Mouse (Mus musculus) hindbrain, embryonic 15.5 days (tissue): ENCODE measurements around the gene Olfr1246. TPM values are rescaled to one million over a fixed set of nuclear protein-coding genes. Genes with fewer than 3 reads are reported as not detected.
"Not testable (repeated sequence)": the region's sequence is repeated elsewhere in the genome, so short reads cannot be mapped to it uniquely, and the experiment has no call there.

Experiments used
- ATAC-seq: fragments of 200-750 bp; cut with Nextera tagmentation; 2 replicates; pipeline ENCODE4 v1.8.0; 2017; ENCODE audit warnings: low read depth, moderate number of reproducible peaks, moderate TSS enrichment; ENCODE audit not compliant: low FRiP score
- H3K27ac ChIP-seq: fragments of 300-500 bp; sonication (generic); replicated peaks from 2 replicates; pipeline ENCODE4 v1.5.1; 2015; ENCODE audit warnings: mild to moderate bottlenecking, inconsistent platforms
- H3K27me3 ChIP-seq: fragments of 300-500 bp; sonication (generic); 2 replicates; pipeline ENCODE4 v1.6.1; 2015; ENCODE audit warnings: control low read depth, inconsistent platforms
- H3K36me3 ChIP-seq: fragments of 300-500 bp; sonication (generic); 2 replicates; pipeline ENCODE4 v1.6.1; 2015; ENCODE audit warnings: control low read depth, inconsistent platforms
- H3K4me1 ChIP-seq: fragments of 300-500 bp; sonication (generic); replicated peaks from 2 replicates; pipeline ENCODE4 v1.6.1; 2015; ENCODE audit warnings: control low read depth, inconsistent platforms
- H3K4me2 ChIP-seq: fragments of 300-500 bp; sonication (generic); 2 replicates; pipeline ENCODE4 v1.6.1; 2015; ENCODE audit warnings: moderate library complexity, mild to moderate bottlenecking, inconsistent platforms
- H3K4me3 ChIP-seq: fragments of 300-500 bp; sonication (generic); 2 replicates; pipeline ENCODE4 v1.5.1; 2015; ENCODE audit warnings: mild to moderate bottlenecking, inconsistent platforms
- H3K9ac ChIP-seq: fragments of 300-500 bp; sonication (generic); 2 replicates; pipeline ENCODE4 v1.6.1; 2015; ENCODE audit warnings: inconsistent platforms
- H3K9me3 ChIP-seq: fragments of 300-500 bp; sonication (generic); 2 replicates; pipeline ENCODE4 v1.6.1; 2016; ENCODE audit warnings: control low read depth, inconsistent platforms
- WGBS: fragments of 180-500 bp; shearing (Covaris S2); methylation state at CpG from one replicate; pipeline ENCODE4 v1.1.7; 2015; 5-methylcytosine and 5-hydroxymethylcytosine counted together
- polyA plus RNA-seq: library from polyadenylated mRNA; unstranded; fragments of >200 nt; fragmentation: Nextera tagmentation; extraction: Ambion mirVana; gene quantifications from 2 replicates; pipeline ENCODE4 v1.2.1, GENCODE M21; 2015

Olfr1246 gene
- not detected in 2 replicates for polyA plus RNA-seq

GRCm38 (mm10) chr2:89593057-89593456, at the start of gene Olfr1246:
Olfr1246 (minus strand) TSS chr2:89593157.
- no peak within 1 kb of the TSS for H3K27ac ChIP-seq
- no peaks in the 10 kb centered on the region for H3K36me3 ChIP-seq
- H3K4me2 ChIP-seq = no peak within 1 kb of the TSS
- no peak within 1 kb of the TSS for H3K9ac ChIP-seq
- H3K9me3 ChIP-seq = no peaks in the 10 kb centered on the region
- H3K4me3 ChIP-seq = no peak within 1 kb of the TSS
- no peaks in the 10 kb centered on the region for H3K27me3 ChIP-seq
- no peaks in the 10 kb centered on the region for H3K4me1 ChIP-seq
- ATAC-seq = no peak
- 88% methylated on average over 2 of the region's 2 CpGs for WGBS

- Histone ChIP-seq H3K27me3 (no peaks in the 10 kb centered on the region), H3K9me3 (no peaks in the 10 kb centered on the region), H3K36me3 (no peaks in the 10 kb centered on the region), H3K4me1 (no peaks in the 10 kb centered on the region), H3K4me2 (no peak within 1 kb of the TSS), H3K9ac (no peak within 1 kb of the TSS), H3K4me3 (no peak within 1 kb of the TSS), H3K27ac (no peak within 1 kb of the TSS)
- 92% methylated on average over 2 of the region's 2 CpGs for WGBS
- no peak for ATAC-seq
Measured at GRCm38 (mm10) chr2:89634883-89635282, 41.9 kb upstream of the Olfr1246 start, which contains the start of gene Olfr1249. Olfr1249 (minus strand) TSS chr2:89634983.

- H3K9ac ChIP-seq, ATAC-seq, H3K4me3 ChIP-seq, H3K4me2 ChIP-seq, H3K27ac ChIP-seq, H3K4me1 ChIP-seq, H3K36me3 ChIP-seq, H3K27me3 ChIP-seq, H3K9me3 ChIP-seq: not testable (repeated sequence)
- WGBS = 95% methylated on average over 1 of the region's 1 CpGs
Measured at GRCm38 (mm10) chr2:89618145-89618544, 25.2 kb upstream of the Olfr1246 start, which contains the start of gene Olfr1248. Olfr1248 (minus strand) TSS chr2:89618245.

GRCm38 (mm10) chr2:89614030-89614429, 21.1 kb upstream of the Olfr1246 start, which contains the start of gene Olfr1247:
Olfr1247 (minus strand) TSS chr2:89614130.
- Histone ChIP-seq H3K36me3 (no peaks in the 10 kb centered on the region), H3K4me1 (no peaks in the 10 kb centered on the region), H3K27ac (no peak within 1 kb of the TSS), H3K4me2 (no peak within 1 kb of the TSS), H3K4me3 (no peak within 1 kb of the TSS), H3K9me3 (no peaks in the 10 kb centered on the region), H3K27me3 (no peaks in the 10 kb centered on the region), H3K9ac (no peak within 1 kb of the TSS)
- WGBS = 92% methylated on average over 2 of the region's 2 CpGs
- no peak for ATAC-seq

GRCm38 (mm10) chr2:89578347-89578746, 14.6 kb downstream of the Olfr1246 start, which contains the start of gene Olfr1245:
Olfr1245 (minus strand) TSS chr2:89578447.
- no peaks in the 10 kb centered on the region for H3K9me3 ChIP-seq
- no peak within 1 kb of the TSS for H3K4me2 ChIP-seq
- H3K4me1 ChIP-seq = no peaks in the 10 kb centered on the region
- 93% methylated on average over 1 of the region's 1 CpGs for WGBS
- no peaks in the 10 kb centered on the region for H3K36me3 ChIP-seq
- no peak within 1 kb of the TSS for H3K4me3 ChIP-seq
- no peak within 1 kb of the TSS for H3K9ac ChIP-seq
- no peaks in the 10 kb centered on the region for H3K27me3 ChIP-seq
- no peak for ATAC-seq
- H3K27ac ChIP-seq = no peak within 1 kb of the TSS

GRCm38 (mm10) chr2:89562706-89563105, 30.3 kb downstream of the Olfr1246 start:
- not testable (repeated sequence) for H3K4me1 ChIP-seq, H3K9me3 ChIP-seq, H3K4me2 ChIP-seq, H3K9ac ChIP-seq, H3K36me3 ChIP-seq, H3K27me3 ChIP-seq, H3K4me3 ChIP-seq, H3K27ac ChIP-seq, ATAC-seq
- 67% methylated on average over 2 of the region's 2 CpGs for WGBS

- Histone ChIP-seq H3K4me3 (no peak overlapping the region), H3K9me3 (no peaks in the 10 kb centered on the region), H3K4me2 (no peak overlapping the region), H3K4me1 (no peaks in the 10 kb centered on the region), H3K27me3 (no peaks in the 10 kb centered on the region), H3K36me3 (no peaks in the 10 kb centered on the region), H3K9ac (no peak overlapping the region), H3K27ac (no peak overlapping the region)
- 53% methylated on average over 2 of the region's 2 CpGs for WGBS
- ATAC-seq = no peak
Measured at GRCm38 (mm10) chr2:89544516-89544915, 48.4 kb downstream of the Olfr1246 start.

GRCm38 (mm10) chr2:89539923-89540322, 53.0 kb downstream of the Olfr1246 start:
- Histone ChIP-seq H3K27me3 (no peaks in the 10 kb centered on the region), H3K9me3 (no peaks in the 10 kb centered on the region), H3K4me1 (no peaks in the 10 kb centered on the region), H3K4me2 (no peak overlapping the region), H3K9ac (no peak overlapping the region), H3K4me3 (no peak overlapping the region), H3K27ac (no peak overlapping the region), H3K36me3 (no peaks in the 10 kb centered on the region)
- 92% methylated on average over 1 of the region's 1 CpGs for WGBS
- no peak for ATAC-seq

Other genes with a start within 250 kb of the Olfr1246 start
- gene Olfr1234, start 228.3 kb downstream of the Olfr1246 start, polyA plus RNA-seq = not detected in 2 replicates
- gene Olfr1238, start 183.5 kb downstream of the Olfr1246 start, polyA plus RNA-seq = not detected in 2 replicates
- gene Olfr1239, start 172.8 kb downstream of the Olfr1246 start, polyA plus RNA-seq = not detected in 2 replicates
- gene Olfr1240, start 150.2 kb downstream of the Olfr1246 start, polyA plus RNA-seq = not detected in 2 replicates
- not detected in 2 replicates for gene Olfr1241, start 106.0 kb downstream of the Olfr1246 start, polyA plus RNA-seq
- not detected in 2 replicates for gene Olfr1242, start 94.8 kb downstream of the Olfr1246 start, polyA plus RNA-seq
- not detected in 2 replicates for gene Olfr1243, start 61.7 kb downstream of the Olfr1246 start, polyA plus RNA-seq
- not detected in 2 replicates for gene Olfr1245, start 14.7 kb downstream of the Olfr1246 start, polyA plus RNA-seq
- gene Olfr1247, start 21.0 kb upstream of the Olfr1246 start, polyA plus RNA-seq = not detected in 2 replicates
- gene Olfr1248, start 25.1 kb upstream of the Olfr1246 start, polyA plus RNA-seq = not detected in 2 replicates
- not detected in 2 replicates for gene Olfr1249, start 41.8 kb upstream of the Olfr1246 start, polyA plus RNA-seq
- not detected in 2 replicates for gene Olfr1250, start 68.3 kb upstream of the Olfr1246 start, polyA plus RNA-seq
- not detected in 2 replicates for gene Olfr1251, start 78.8 kb upstream of the Olfr1246 start, polyA plus RNA-seq
- not detected in 2 replicates for gene Olfr1252, start 131.9 kb upstream of the Olfr1246 start, polyA plus RNA-seq
- not detected in 2 replicates for gene Olfr1253, start 163.9 kb upstream of the Olfr1246 start, polyA plus RNA-seq
- gene Olfr1254, start 200.5 kb upstream of the Olfr1246 start, polyA plus RNA-seq = not detected in 2 replicates
- gene Olfr1255, start 218.9 kb upstream of the Olfr1246 start, polyA plus RNA-seq = not detected in 2 replicates
- not detected in 2 replicates for gene Olfr1256, start 248.4 kb upstream of the Olfr1246 start, polyA plus RNA-seq